8 mouse cellular contexts compared by ENCODE assay signal in the genomic region with DNA sequence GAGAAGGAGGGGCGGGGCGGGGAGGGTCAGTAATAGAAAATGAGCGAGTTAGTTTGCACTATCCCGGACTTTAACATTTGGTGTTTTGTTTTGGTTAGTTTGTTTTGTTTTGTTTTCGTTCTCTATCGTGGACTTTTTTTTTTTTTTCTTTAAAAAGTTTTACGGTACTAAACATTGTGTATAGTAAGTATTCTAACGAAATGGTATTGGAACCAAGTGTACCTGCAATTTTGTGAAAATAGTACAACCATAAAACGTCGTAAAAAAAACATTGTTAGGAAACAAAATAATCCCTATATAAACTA. TPM values are rescaled to one million over a fixed set of nuclear protein-coding genes. Genes with fewer than 3 reads are reported as not detected.
DNase-seq lines count a peak whose midpoint lies in the region; ATAC-seq and TF ChIP-seq lines count a peak whose summit lies in the region.

A gene (minus strand): TSS at position 6 of the 305 bp plus-strand sequence.

- ATAC-seq in neural tube, embryonic 11.5 days (ENCODE audit: insufficient read depth, low FRiP score, low TSS enrichment), result no peak
- ATAC-seq in heart, embryonic 12.5 days (ENCODE audit: insufficient number of reproducible peaks, low FRiP score), result no peak
- no peak for ATAC-seq in limb, embryonic 14.5 days (ENCODE audit: low FRiP score, low read depth)
- ATAC-seq in stomach, postnatal 0 days (ENCODE audit: low FRiP score, low TSS enrichment), result no peak

- TF ChIP-seq CTCF in stomach, postnatal 0 days (IDR thresholded peaks at IDR 0.05; ENCODE audit: low read depth), result no peak

- H3K27me3 ChIP-seq in neural tube, embryonic 11.5 days (ENCODE audit: control insufficient read depth, insufficient read depth, low read length), result no peaks in the 10 kb centered on the region
- no peaks in the 10 kb centered on the region for H3K27me3 ChIP-seq in heart, embryonic 12.5 days (replicated peaks)
- H3K27me3 ChIP-seq in limb, embryonic 14.5 days (ENCODE audit: control insufficient read depth, insufficient read depth, low read length), result no peaks in the 10 kb centered on the region
- no peaks in the 10 kb centered on the region for H3K27me3 ChIP-seq in stomach, postnatal 0 days (ENCODE audit: control insufficient read depth, insufficient read depth, low read length)

- no peaks in the 10 kb centered on the region for H3K9me3 ChIP-seq in neural tube, embryonic 11.5 days (ENCODE audit: control insufficient read depth, low read length)
- H3K9me3 ChIP-seq in heart, embryonic 12.5 days (replicated peaks), result no peaks in the 10 kb centered on the region
- no peaks in the 10 kb centered on the region for H3K9me3 ChIP-seq in limb, embryonic 14.5 days (ENCODE audit: control insufficient read depth, low read length)
- H3K9me3 ChIP-seq in stomach, postnatal 0 days (ENCODE audit: control insufficient read depth, low read length), result no peaks in the 10 kb centered on the region

- peak within 1 kb of the TSS; percentile 20 for H3K9ac ChIP-seq in neural tube, embryonic 11.5 days (ENCODE audit: low read length)
- peak within 1 kb of the TSS; percentile 67 for H3K9ac ChIP-seq in heart, embryonic 12.5 days
- peak within 1 kb of the TSS; percentile 60 for H3K9ac ChIP-seq in limb, embryonic 14.5 days (ENCODE audit: low read depth, low read length, severe bottlenecking)
- H3K9ac ChIP-seq in stomach, postnatal 0 days (ENCODE audit: low read length), result peak within 1 kb of the TSS; percentile 56

- no peaks in the 10 kb centered on the region for H3K4me1 ChIP-seq in neural tube, embryonic 11.5 days (ENCODE audit: control insufficient read depth, insufficient read depth, low read length)
- H3K4me1 ChIP-seq in heart, embryonic 12.5 days (replicated peaks), result no peaks in the 10 kb centered on the region
- no peaks in the 10 kb centered on the region for H3K4me1 ChIP-seq in limb, embryonic 14.5 days (ENCODE audit: control insufficient read depth, insufficient read depth, low read length)
- no peaks in the 10 kb centered on the region for H3K4me1 ChIP-seq in stomach, postnatal 0 days (replicated peaks; ENCODE audit: control insufficient read depth, insufficient read depth)

- no peak for TF ChIP-seq EP300 in stomach, postnatal 0 days (optimal IDR thresholded peaks at IDR 0.05)

- no peak for TF ChIP-seq POLR2A in limb, embryonic 14.5 days (IDR thresholded peaks at IDR 0.05; ENCODE audit: borderline replicate concordance, extremely low read depth, insufficient read depth, insufficient read length)

- no peak within 1 kb of the TSS for H3K27ac ChIP-seq in neural tube, embryonic 11.5 days (ENCODE audit: low read depth, low read length)
- H3K27ac ChIP-seq in heart, embryonic 12.5 days (ENCODE audit: poor library complexity, severe bottlenecking), result peak within 1 kb of the TSS; percentile 58
- H3K27ac ChIP-seq in limb, embryonic 14.5 days (replicated peaks; ENCODE audit: low read depth, low read length), result no peak within 1 kb of the TSS
- H3K27ac ChIP-seq in stomach, postnatal 0 days (replicated peaks), result peak within 1 kb of the TSS; percentile 56; the same call in 1 of the 2 replicates

- 21% methylated on average over 10 of the region's 10 CpGs for WGBS in neural tube, embryonic 11.5 days
- 16% methylated on average over 10 of the region's 10 CpGs for WGBS in heart, embryonic 12.5 days
- 10% methylated on average over 10 of the region's 10 CpGs for WGBS in limb, embryonic 14.5 days
- 7% methylated on average over 10 of the region's 10 CpGs for WGBS in stomach, postnatal 0 days

- no peaks in the 10 kb centered on the region for H3K36me3 ChIP-seq in neural tube, embryonic 11.5 days (ENCODE audit: control insufficient read depth, insufficient read depth, low read length)
- no peaks in the 10 kb centered on the region for H3K36me3 ChIP-seq in heart, embryonic 12.5 days
- H3K36me3 ChIP-seq in limb, embryonic 14.5 days (ENCODE audit: control insufficient read depth, insufficient read depth, low read length), result no peaks in the 10 kb centered on the region
- no peaks in the 10 kb centered on the region for H3K36me3 ChIP-seq in stomach, postnatal 0 days (ENCODE audit: control insufficient read depth, insufficient read depth, low read length)

- DNase-seq in neural tube, embryonic 11.5 days (ENCODE audit: low spot score), result no peak
- DNase-seq in neural tube, embryonic 10.5 days (ENCODE audit: extremely low spot score, low spot score), result no peak
- no peak for DNase-seq in limb, embryonic 14.5 days (ENCODE audit: low spot score)
- no peak for DNase-seq in stomach, postnatal 0 days (ENCODE audit: low spot score)
- DNase-seq in cerebellum, postnatal 14 days, result no peak
- no peak for DNase-seq in cerebellum, adult 9-11 months
- DNase-seq in right cerebral cortex, postnatal 25 days, result no peak

- H3K4me3 ChIP-seq in neural tube, embryonic 11.5 days (ENCODE audit: low read depth, low read length), result peak within 1 kb of the TSS; percentile 34
- H3K4me3 ChIP-seq in heart, embryonic 12.5 days, result peak within 1 kb of the TSS; percentile 55
- peak within 1 kb of the TSS; percentile 43 for H3K4me3 ChIP-seq in limb, embryonic 14.5 days (replicated peaks; ENCODE audit: low read length)
- peak within 1 kb of the TSS; percentile 44 for H3K4me3 ChIP-seq in stomach, postnatal 0 days (ENCODE audit: low read depth, low read length)

- peak within 1 kb of the TSS; percentile 42 for H3K4me2 ChIP-seq in neural tube, embryonic 11.5 days (ENCODE audit: low read depth)
- H3K4me2 ChIP-seq in heart, embryonic 12.5 days, result peak within 1 kb of the TSS; percentile 61
- peak within 1 kb of the TSS; percentile 58 for H3K4me2 ChIP-seq in limb, embryonic 14.5 days (replicated peaks; ENCODE audit: low read depth, low read length, severe bottlenecking)
- H3K4me2 ChIP-seq in stomach, postnatal 0 days (replicated peaks; ENCODE audit: low read depth), result peak within 1 kb of the TSS; percentile 50

RNA-seq across cellular contexts. Expression of the gene that starts here (rescaled TPM):
- polyA plus RNA-seq in neural tube, embryonic 11.5 days (2014; fragmentation: Nextera tagmentation; extraction: Ambion mirVana), result 6.7 and 7.0 TPM in 2 replicates
- 22.2 and 24.4 TPM in 2 replicates for polyA plus RNA-seq in heart, embryonic 12.5 days (2016; fragmentation: Nextera tagmentation; extraction: Ambion mirVana)
- 1.5 and 1.7 TPM in 2 replicates for polyA plus RNA-seq in limb, embryonic 14.5 days (2012; rRNA removed)
- polyA plus RNA-seq in limb, embryonic 14.5 days (2014; fragmentation: Nextera tagmentation; extraction: Ambion mirVana), result 3.9 and 4.0 TPM in 2 replicates
- polyA plus RNA-seq in stomach, postnatal 0 days (2015; fragmentation: Nextera tagmentation; extraction: Ambion mirVana), result 8.6 and 11.3 TPM in 2 replicates

Comparison
In these comparisons a context has a peak if more than half of its experiments do, and no peak if none do; other contexts are left out.
1. H3K27ac ChIP-seq: peak in heart, embryonic 12.5 days (single experiment) and stomach, postnatal 0 days (single experiment); none in neural tube, embryonic 11.5 days (single experiment) and limb, embryonic 14.5 days (single experiment).
2. Peak in every context shown above with its lines, with median percentiles within 50 percentile points of each other: H3K4me2 ChIP-seq, H3K4me3 ChIP-seq and H3K9ac ChIP-seq.